In the genomic region with DNA sequence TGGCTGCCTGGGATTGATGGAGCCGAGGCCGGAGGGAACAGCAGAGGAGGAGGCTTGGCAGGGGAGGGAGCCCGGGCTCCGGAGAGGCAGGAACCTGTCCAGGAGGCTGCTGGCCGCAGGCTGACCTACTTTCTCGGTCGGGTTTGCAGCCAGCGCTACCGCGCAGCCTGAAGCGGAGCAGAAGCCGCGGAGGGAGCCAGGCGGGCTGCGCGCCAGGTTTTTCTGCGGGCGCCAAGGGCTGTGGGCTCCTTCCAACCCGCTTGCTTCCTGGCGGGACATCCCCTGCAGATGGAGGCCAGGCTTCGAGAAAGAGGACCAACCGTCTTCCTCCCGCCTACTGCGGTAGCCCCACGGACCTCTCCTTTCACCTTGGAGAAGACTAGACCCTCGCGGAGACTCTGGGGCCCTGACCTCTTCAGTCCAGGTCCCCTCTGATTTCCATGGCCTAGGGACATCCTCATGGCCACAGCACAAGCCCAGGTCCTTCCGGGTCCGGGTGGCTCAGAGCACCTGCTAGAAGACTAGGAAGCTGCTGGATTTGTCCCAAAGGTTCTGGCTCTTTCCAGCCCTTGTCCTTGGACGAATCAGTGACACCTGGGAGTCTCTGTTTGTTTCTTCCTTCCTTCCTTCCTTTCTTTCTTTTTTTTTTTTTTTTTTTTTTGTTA, we compare ENCODE assay signal across 8 mouse cellular contexts. TPM values are rescaled to one million over a fixed set of nuclear protein-coding genes. Genes with fewer than 3 reads are reported as not detected.
DNase-seq lines count a peak whose midpoint lies in the region; ATAC-seq and TF ChIP-seq lines count a peak whose summit lies in the region.

No protein-coding gene starts in this region.

- H3K4me1 ChIP-seq in forebrain, embryonic 13.5 days = peaks cover 6% of the 10 kb centered on the region
- H3K4me1 ChIP-seq in heart, embryonic 14.5 days (ENCODE audit: control insufficient read depth in 2 of 2, insufficient read depth in 2 of 2, low read length in 2 of 2) = peaks cover 2 to 4% of the 10 kb centered on the region in 2 experiments; a peak in 2 of 4 replicates
- H3K4me1 ChIP-seq in kidney, embryonic 16.5 days (ENCODE audit: insufficient read depth, low read length) = peaks cover 13% of the 10 kb centered on the region
- peaks cover 5% of the 10 kb centered on the region for H3K4me1 ChIP-seq in midbrain, embryonic 15.5 days
- H3K4me1 ChIP-seq in stomach, postnatal 0 days (replicated peaks; ENCODE audit: control insufficient read depth, insufficient read depth) = peaks cover 5% of the 10 kb centered on the region

- no peak for TF ChIP-seq CTCF in stomach, postnatal 0 days (IDR thresholded peaks at IDR 0.05; ENCODE audit: low read depth)

- 4% methylated on average over 30 of the region's 30 CpGs for WGBS in forebrain, embryonic 13.5 days
- 3% methylated on average over 29 of the region's 30 CpGs for WGBS in heart, embryonic 14.5 days
- 4% methylated on average over 30 of the region's 30 CpGs for WGBS in kidney, embryonic 16.5 days
- WGBS in midbrain, embryonic 15.5 days = 4% methylated on average over 30 of the region's 30 CpGs
- 2% methylated on average over 26 of the region's 30 CpGs for whole genome bisulfite sequencing in stomach, postnatal 0 days

- no peaks in the 10 kb centered on the region for H3K36me3 ChIP-seq in forebrain, embryonic 13.5 days (ENCODE audit: poor library complexity, severe bottlenecking)
- H3K36me3 ChIP-seq in heart, embryonic 14.5 days (ENCODE audit: control insufficient read depth, insufficient read depth, low read length) = no peaks in the 10 kb centered on the region
- H3K36me3 ChIP-seq in kidney, embryonic 16.5 days (ENCODE audit: insufficient read depth, low read length) = no peaks in the 10 kb centered on the region
- no peaks in the 10 kb centered on the region for H3K36me3 ChIP-seq in midbrain, embryonic 15.5 days (replicated peaks)
- H3K36me3 ChIP-seq in stomach, postnatal 0 days (ENCODE audit: control insufficient read depth, insufficient read depth, low read length) = no peaks in the 10 kb centered on the region

- peak overlapping the region; percentile 33 for H3K4me3 ChIP-seq in forebrain, embryonic 13.5 days
- H3K4me3 ChIP-seq in heart, embryonic 14.5 days (ENCODE audit: control insufficient read depth in 1 of 2, insufficient read depth in 1 of 2, low read depth in 1 of 2, low read length in 2 of 2) = peak overlapping the region; percentile 34 to 42
- peak overlapping the region; percentile 37 for H3K4me3 ChIP-seq in kidney, embryonic 16.5 days (ENCODE audit: low read length)
- peak overlapping the region; percentile 29 for H3K4me3 ChIP-seq in midbrain, embryonic 15.5 days
- peak overlapping the region; percentile 22 for H3K4me3 ChIP-seq in stomach, postnatal 0 days (ENCODE audit: low read depth, low read length)

- H3K9ac ChIP-seq in forebrain, embryonic 13.5 days = peak overlapping the region; percentile 35
- H3K9ac ChIP-seq in heart, embryonic 14.5 days (ENCODE audit: low read length) = peak overlapping the region; percentile 52
- peak overlapping the region; percentile 56 for H3K9ac ChIP-seq in kidney, embryonic 16.5 days (replicated peaks; ENCODE audit: low read length)
- peak overlapping the region; percentile 6; the same call in 1 of the 2 replicates for H3K9ac ChIP-seq in midbrain, embryonic 15.5 days
- no peak overlapping the region; the same call in 1 of the 2 replicates for H3K9ac ChIP-seq in stomach, postnatal 0 days (ENCODE audit: low read length)

- no peak overlapping the region for H3K27ac ChIP-seq in forebrain, embryonic 13.5 days
- no peak overlapping the region for H3K27ac ChIP-seq in heart, embryonic 14.5 days (replicated peaks in 1 of 2; ENCODE audit: control insufficient read depth in 1 of 2, insufficient read depth in 1 of 2, low read depth in 2 of 2, low read length in 2 of 2)
- no peak overlapping the region for H3K27ac ChIP-seq in kidney, embryonic 16.5 days (ENCODE audit: low read length)
- H3K27ac ChIP-seq in midbrain, embryonic 15.5 days = no peak overlapping the region
- H3K27ac ChIP-seq in stomach, postnatal 0 days (replicated peaks) = no peak overlapping the region

- TF ChIP-seq EP300 in stomach, postnatal 0 days (optimal IDR thresholded peaks at IDR 0.05) = no peak

- H3K27me3 ChIP-seq in forebrain, embryonic 13.5 days = peaks cover 21% of the 10 kb centered on the region
- peaks cover 14% of the 10 kb centered on the region for H3K27me3 ChIP-seq in heart, embryonic 14.5 days (ENCODE audit: control insufficient read depth, insufficient read depth, low read length)
- H3K27me3 ChIP-seq in kidney, embryonic 16.5 days (ENCODE audit: insufficient read depth, low read length) = peaks cover 13% of the 10 kb centered on the region; the same call in 1 of the 2 replicates
- H3K27me3 ChIP-seq in midbrain, embryonic 15.5 days (replicated peaks) = peaks cover 5% of the 10 kb centered on the region
- H3K27me3 ChIP-seq in stomach, postnatal 0 days (ENCODE audit: control insufficient read depth, insufficient read depth, low read length) = no peaks in the 10 kb centered on the region

- no peaks in the 10 kb centered on the region for H3K9me3 ChIP-seq in forebrain, embryonic 13.5 days (replicated peaks)
- no peaks in the 10 kb centered on the region for H3K9me3 ChIP-seq in heart, embryonic 14.5 days (ENCODE audit: control insufficient read depth, low read length)
- 0 out of 2 replicates have a peak, but pooled peaks cover 3% of the 10 kb centered on the region for H3K9me3 ChIP-seq in kidney, embryonic 16.5 days (ENCODE audit: low read length)
- H3K9me3 ChIP-seq in midbrain, embryonic 15.5 days = no peaks in the 10 kb centered on the region
- no peaks in the 10 kb centered on the region for H3K9me3 ChIP-seq in stomach, postnatal 0 days (ENCODE audit: control insufficient read depth, low read length)

- ATAC-seq in forebrain, embryonic 13.5 days = peak; percentile 43; the same call in 1 of the 2 replicates
- ATAC-seq in heart, embryonic 14.5 days (ENCODE audit: insufficient number of reproducible peaks, insufficient read depth, low FRiP score, low read depth) = no peak
- ATAC-seq in kidney, embryonic 16.5 days (ENCODE audit: low FRiP score, low TSS enrichment) = peak; percentile 55; the same call in 1 of the 2 replicates
- no peak; the same call in 1 of the 2 replicates for ATAC-seq in midbrain, embryonic 15.5 days (replicated peaks)
- ATAC-seq in stomach, postnatal 0 days (ENCODE audit: low FRiP score, low TSS enrichment) = peak; percentile 29; the same call in 1 of the 2 replicates
- ATAC-seq in activated CD4-positive, CD25-positive, alpha-beta regulatory T cell, adult 4 months = no peak

- peak overlapping the region; percentile 58 for H3K4me2 ChIP-seq in forebrain, embryonic 13.5 days
- peak overlapping the region; percentile 71 for H3K4me2 ChIP-seq in heart, embryonic 14.5 days (ENCODE audit: low read length)
- peak overlapping the region; percentile 66 for H3K4me2 ChIP-seq in kidney, embryonic 16.5 days (replicated peaks; ENCODE audit: low read depth, low read length)
- peak overlapping the region; percentile 60 for H3K4me2 ChIP-seq in midbrain, embryonic 15.5 days
- peak overlapping the region; percentile 45 for H3K4me2 ChIP-seq in stomach, postnatal 0 days (replicated peaks; ENCODE audit: low read depth)

- DNase-seq in cerebellum, adult 18-20 months = peak; percentile 98
- peak; percentile 19 for DNase-seq in liver
- peak; percentile 52 for DNase-seq in stomach, postnatal 0 days (ENCODE audit: low spot score)

RNA-seq across cellular contexts. Expression of gene Cmc2, which starts 57.8 kb away (rescaled TPM):
- polyA plus RNA-seq in forebrain, embryonic 13.5 days (2015; fragmentation: Nextera tagmentation; extraction: Ambion mirVana) = 58.6 and 67.6 TPM in 2 replicates
- 126 and 131 TPM in 2 replicates for polyA plus RNA-seq in heart, embryonic 14.5 days (2014; fragmentation: Nextera tagmentation; extraction: Ambion mirVana)
- polyA plus RNA-seq in kidney, embryonic 16.5 days (2015; fragmentation: Nextera tagmentation; extraction: Ambion mirVana) = 79.4 and 89.3 TPM in 2 replicates
- 26.5 and 28.7 TPM in 2 replicates for polyA plus RNA-seq in midbrain, embryonic 15.5 days (2015; fragmentation: Nextera tagmentation; extraction: Ambion mirVana)
- 43.2 and 47.7 TPM in 2 replicates for polyA plus RNA-seq in stomach, postnatal 0 days (2015; fragmentation: Nextera tagmentation; extraction: Ambion mirVana)
- polyA plus RNA-seq in activated CD4-positive, CD25-positive, alpha-beta regulatory T cell, adult 4 months (2017; shearing (Covaris generic)) = 10 to 100 TPM; 34.8 to 43.4 TPM

RNA-seq across cellular contexts. Expression of gene Cenpn, which starts 58.0 kb away (rescaled TPM):
- polyA plus RNA-seq in forebrain, embryonic 13.5 days (2015; fragmentation: Nextera tagmentation; extraction: Ambion mirVana) = 33.1 and 35.4 TPM in 2 replicates
- polyA plus RNA-seq in heart, embryonic 14.5 days (2014; fragmentation: Nextera tagmentation; extraction: Ambion mirVana) = 24.2 and 24.6 TPM in 2 replicates
- polyA plus RNA-seq in kidney, embryonic 16.5 days (2015; fragmentation: Nextera tagmentation; extraction: Ambion mirVana) = 45.5 and 46.3 TPM in 2 replicates
- 8.1 and 8.8 TPM in 2 replicates for polyA plus RNA-seq in midbrain, embryonic 15.5 days (2015; fragmentation: Nextera tagmentation; extraction: Ambion mirVana)
- 7.2 and 8.3 TPM in 2 replicates for polyA plus RNA-seq in stomach, postnatal 0 days (2015; fragmentation: Nextera tagmentation; extraction: Ambion mirVana)
- polyA plus RNA-seq in activated CD4-positive, CD25-positive, alpha-beta regulatory T cell, adult 4 months (2017; shearing (Covaris generic)) = 1 to 10 TPM; 7.4 to 8.5 TPM

Comparison
In these comparisons a context has a peak if more than half of its experiments do, and no peak if none do; other contexts are left out.
1. DNase-seq: peak in every context shown above with its lines; median percentile 98 in cerebellum, adult 18-20 months; 52 in stomach, postnatal 0 days; 19 in liver.
2. ATAC-seq: peak in forebrain, embryonic 13.5 days (single experiment), kidney, embryonic 16.5 days (single experiment) and stomach, postnatal 0 days (single experiment); none in heart, embryonic 14.5 days (single experiment), midbrain, embryonic 15.5 days (single experiment) and activated CD4-positive, CD25-positive, alpha-beta regulatory T cell, adult 4 months (single experiment).
3. Peak in every context shown above with its lines, with median percentiles within 50 percentile points of each other: H3K4me2 ChIP-seq and H3K4me3 ChIP-seq.